Mouse (Mus musculus) stomach, postnatal 0 days (tissue): Measurements from ENCODE around the gene 2610301B20Rik.

Experiments used
- CTCF ChIP-seq: IDR thresholded peaks from 2 replicates; pipeline ENCODE4 v1.5.1; 2016; ENCODE audit warnings: antibody characterized with exemption, low read depth, mild to moderate bottlenecking, moderate library complexity
- EP300 ChIP-seq: optimal IDR thresholded peaks from 2 replicates; pipeline ENCODE3; 2016; ENCODE audit warnings: antibody characterized with exemption

- TF ChIP-seq CTCF = no peak
- TF ChIP-seq EP300 = no peak
These were observed 9.6 kb downstream of the 2610301B20Rik start for GRCm38 (mm10) chr4:10883740-10884408.
